Mouse (Mus musculus): ENCODE results near the gene AI661453. TPM values are rescaled to one million over a fixed set of nuclear protein-coding genes. Genes with fewer than 3 reads are reported as not detected.

AI661453 gene
- polyA plus RNA-seq, 1 experiment = 2.8 TPM

DNA sequence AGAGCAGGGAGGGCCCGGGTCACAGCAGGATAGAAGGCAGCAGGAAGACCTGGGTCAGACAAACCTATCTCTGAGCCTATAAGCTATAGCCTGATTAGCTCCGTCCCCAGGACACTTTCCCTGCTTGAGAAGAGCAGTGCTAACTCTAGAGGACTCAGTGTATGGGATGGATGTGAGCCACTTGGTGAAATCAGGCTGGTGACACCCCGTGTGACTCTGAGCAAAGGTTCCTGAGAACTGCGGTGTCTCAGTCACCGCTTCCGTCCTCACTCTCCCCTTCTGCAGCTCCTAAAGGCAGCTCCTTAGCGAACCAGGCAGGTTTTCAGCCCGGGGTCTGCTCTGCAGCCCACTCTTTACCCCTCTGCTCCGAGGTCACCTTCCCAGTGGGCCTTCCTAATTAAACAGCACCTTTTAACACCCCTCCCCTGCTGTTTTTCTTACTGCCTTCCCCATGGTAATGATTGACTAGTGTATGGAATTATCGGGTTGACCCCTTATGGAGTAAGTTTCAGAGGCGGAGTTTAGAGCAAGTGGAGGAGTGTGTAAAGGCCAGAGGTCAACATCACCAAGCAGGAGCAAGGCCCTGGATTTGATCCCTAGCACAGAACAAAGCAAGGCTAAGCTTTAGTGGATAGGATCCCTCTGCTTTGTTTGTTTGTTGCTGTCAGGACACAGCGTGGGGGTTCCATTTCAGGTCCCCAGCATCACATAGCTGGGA lies 28.0 kb downstream of the AI661453 start:
- no peak overlapping the region for H3K27ac ChIP-seq (ENCODE audit: insufficient read depth, low read depth, low read length)
- no peaks in the 10 kb centered on the region for H3K4me1 ChIP-seq (ENCODE audit: control insufficient read depth, insufficient read depth, low read length)

DNA sequence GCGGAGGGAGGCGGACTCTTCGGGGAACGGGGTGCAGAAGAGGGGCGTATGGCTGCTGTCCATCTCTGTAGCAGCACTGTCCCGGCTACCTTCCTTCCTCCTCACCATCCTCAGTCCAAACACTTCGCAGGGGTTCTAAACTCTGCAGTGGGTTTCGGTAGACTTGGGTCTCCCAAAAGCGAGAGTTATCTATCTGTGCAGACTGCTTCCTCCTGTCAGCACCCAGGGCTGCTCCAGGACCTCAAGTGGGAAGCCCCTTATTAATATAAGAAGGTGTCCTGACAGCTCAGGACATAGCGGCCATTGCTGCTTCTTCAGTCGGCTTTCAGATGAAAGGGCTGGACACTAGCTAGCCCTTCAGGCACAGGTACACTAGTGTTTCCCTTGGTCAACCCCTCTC lies 28.6 kb downstream of the AI661453 start:
- H3K4me3 ChIP-seq (ENCODE audit: insufficient read depth, low read length) = no peak overlapping the region
- H3K27ac ChIP-seq (ENCODE audit: insufficient read depth, low read depth, low read length) = no peak overlapping the region
- TF ChIP-seq CTCF (IDR thresholded peaks at IDR 0.05; ENCODE audit: low read depth, low read length) (no peak), POLR2A (IDR thresholded peaks at IDR 0.05; ENCODE audit: borderline replicate concordance, low read depth, low read length) (no peak)
- no peaks in the 10 kb centered on the region for H3K4me1 ChIP-seq (ENCODE audit: control insufficient read depth, insufficient read depth, low read length)

More for the DNA sequence above, 28.0 kb downstream of the AI661453 start:
- H3K4me3 ChIP-seq (ENCODE audit: insufficient read depth, low read length) = no peak overlapping the region
- TF ChIP-seq POLR2A (IDR thresholded peaks at IDR 0.05; ENCODE audit: borderline replicate concordance, low read depth, low read length) (no peak), CTCF (IDR thresholded peaks at IDR 0.05; ENCODE audit: low read depth, low read length) (no peak)

DNA sequence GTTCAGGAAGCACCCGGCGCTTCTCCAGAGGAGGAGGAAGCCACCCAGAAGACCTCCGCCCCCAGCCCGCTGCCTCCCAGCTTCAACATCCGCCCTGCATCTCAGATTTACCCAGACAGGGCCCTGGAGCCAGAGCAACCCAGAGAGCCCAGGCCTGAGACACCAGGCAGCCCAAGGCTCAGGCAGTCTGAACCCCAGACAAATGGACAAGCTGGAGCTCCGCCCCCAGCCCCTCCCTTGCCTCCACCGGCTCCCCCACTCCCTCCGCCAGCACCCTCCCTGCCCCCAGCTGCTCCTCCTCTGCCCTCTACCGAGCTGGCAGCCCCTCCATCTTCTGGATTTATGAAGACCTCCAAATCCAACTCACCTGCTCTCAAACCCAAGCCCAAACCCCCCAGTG lies 29.9 kb downstream of the AI661453 start:
- TF ChIP-seq CTCF (IDR thresholded peaks at IDR 0.05; ENCODE audit: low read depth, low read length) (no peak), POLR2A (IDR thresholded peaks at IDR 0.05; ENCODE audit: borderline replicate concordance, low read depth, low read length) (no peak)
- Histone ChIP-seq H3K27ac (ENCODE audit: insufficient read depth, low read depth, low read length) (no peak overlapping the region), H3K4me1 (ENCODE audit: control insufficient read depth, insufficient read depth, low read length) (no peaks in the 10 kb centered on the region), H3K4me3 (ENCODE audit: insufficient read depth, low read length) (no peak overlapping the region)

DNA sequence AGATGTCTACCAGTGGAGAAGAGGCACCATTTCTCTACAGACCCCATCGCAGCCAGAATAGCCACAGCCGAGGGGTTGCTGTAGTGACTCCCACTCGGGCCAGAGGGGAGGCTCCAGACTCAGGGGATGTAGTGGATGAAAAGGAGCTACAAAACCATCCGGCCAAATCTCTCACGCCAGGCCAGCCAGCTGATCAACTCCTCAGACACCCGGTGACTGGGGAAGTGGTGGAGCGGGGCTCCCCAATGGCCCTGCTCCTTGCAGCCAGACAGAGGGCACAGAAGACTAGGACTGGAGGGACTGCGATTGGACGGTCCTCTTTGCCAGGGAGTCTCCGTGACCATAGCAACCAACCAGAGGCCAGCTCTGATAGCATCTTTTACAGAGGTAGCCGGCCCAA lies 31.2 kb downstream of the AI661453 start:
- TF ChIP-seq CTCF (IDR thresholded peaks at IDR 0.05; ENCODE audit: low read depth, low read length) = no peak
- no peak for TF ChIP-seq POLR2A (IDR thresholded peaks at IDR 0.05; ENCODE audit: borderline replicate concordance, low read depth, low read length)
- Histone ChIP-seq H3K4me3 (ENCODE audit: insufficient read depth, low read length) (no peak overlapping the region), H3K27ac (ENCODE audit: insufficient read depth, low read depth, low read length) (no peak overlapping the region), H3K4me1 (ENCODE audit: control insufficient read depth, insufficient read depth, low read length) (no peaks in the 10 kb centered on the region)

DNA sequence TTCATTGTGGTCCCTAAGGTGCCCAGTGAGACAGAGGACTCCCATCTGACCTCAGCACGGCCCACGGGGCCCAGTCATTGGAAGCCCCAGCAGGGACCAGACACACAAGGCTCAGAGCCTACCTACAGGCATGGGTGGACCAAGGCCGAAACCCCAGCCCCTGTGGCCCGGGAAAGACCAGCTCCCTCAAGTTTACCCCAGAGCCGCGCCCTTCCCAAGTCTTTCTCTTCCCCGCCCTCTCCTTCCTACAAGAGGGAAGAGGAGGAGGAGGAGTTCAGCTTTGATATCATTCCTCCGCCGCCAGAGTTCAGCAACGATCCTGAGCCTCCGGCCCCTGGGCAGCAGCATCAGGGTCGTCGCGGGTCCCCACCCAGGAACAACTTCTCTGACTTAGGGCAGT lies 31.6 kb downstream of the AI661453 start:
- no peak for TF ChIP-seq POLR2A (IDR thresholded peaks at IDR 0.05; ENCODE audit: borderline replicate concordance, low read depth, low read length)
- no peak for TF ChIP-seq CTCF (IDR thresholded peaks at IDR 0.05; ENCODE audit: low read depth, low read length)
- no peaks in the 10 kb centered on the region for H3K4me1 ChIP-seq (ENCODE audit: control insufficient read depth, insufficient read depth, low read length)
- H3K4me3 ChIP-seq (ENCODE audit: insufficient read depth, low read length) = no peak overlapping the region
- no peak overlapping the region for H3K27ac ChIP-seq (ENCODE audit: insufficient read depth, low read depth, low read length)

DNA sequence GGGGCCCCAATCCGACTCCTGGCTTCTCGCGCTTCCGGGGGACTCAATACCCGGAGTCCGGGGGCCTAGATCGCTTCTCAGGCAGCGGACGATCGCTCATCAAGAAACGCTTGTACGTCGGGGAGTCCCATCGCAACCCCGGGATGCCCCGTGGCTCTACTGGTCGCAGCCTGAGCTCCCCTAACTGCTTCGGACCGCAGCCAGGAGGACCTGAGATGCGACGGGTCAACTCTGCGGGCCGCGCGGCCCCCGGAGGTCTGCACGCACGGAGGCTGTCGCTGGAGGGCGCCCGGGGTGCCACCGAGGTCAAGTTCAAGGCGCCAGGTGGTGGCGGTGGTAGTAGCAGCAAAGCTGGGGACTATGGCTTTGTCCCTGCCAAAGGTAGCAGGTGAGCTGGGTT lies 32.1 kb downstream of the AI661453 start:
- Histone ChIP-seq H3K27ac (ENCODE audit: insufficient read depth, low read depth, low read length) (no peak overlapping the region), H3K4me3 (ENCODE audit: insufficient read depth, low read length) (no peak overlapping the region), H3K4me1 (ENCODE audit: control insufficient read depth, insufficient read depth, low read length) (no peaks in the 10 kb centered on the region)
- TF ChIP-seq CTCF (IDR thresholded peaks at IDR 0.05; ENCODE audit: low read depth, low read length) = no peak
- TF ChIP-seq POLR2A (IDR thresholded peaks at IDR 0.05; ENCODE audit: borderline replicate concordance, low read depth, low read length) = no peak

DNA sequence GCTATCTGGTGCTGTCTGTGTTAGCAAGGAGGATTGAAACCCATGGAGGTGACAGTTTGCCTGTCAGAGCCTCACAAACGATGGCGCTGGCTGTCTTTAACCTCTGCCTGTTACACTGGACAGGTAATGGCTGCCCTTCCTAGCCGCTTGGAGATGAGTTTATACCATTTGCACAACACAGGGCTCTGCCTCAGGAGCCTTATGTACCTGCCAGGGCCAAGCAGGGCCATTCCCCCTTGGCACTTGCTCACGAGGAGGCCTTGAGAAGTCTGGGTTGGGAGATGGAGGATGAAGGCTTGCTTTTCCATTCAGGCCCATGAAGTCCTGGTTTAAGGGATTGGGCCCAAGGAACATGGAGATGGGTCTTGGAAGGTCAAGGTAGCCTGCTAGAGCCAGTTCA lies 33.2 kb downstream of the AI661453 start:
- Histone ChIP-seq H3K4me1 (ENCODE audit: control insufficient read depth, insufficient read depth, low read length) (no peaks in the 10 kb centered on the region), H3K27ac (ENCODE audit: insufficient read depth, low read depth, low read length) (no peak overlapping the region), H3K4me3 (ENCODE audit: insufficient read depth, low read length) (no peak overlapping the region)
- TF ChIP-seq POLR2A (IDR thresholded peaks at IDR 0.05; ENCODE audit: borderline replicate concordance, low read depth, low read length) = no peak
- no peak for TF ChIP-seq CTCF (IDR thresholded peaks at IDR 0.05; ENCODE audit: low read depth, low read length)

DNA sequence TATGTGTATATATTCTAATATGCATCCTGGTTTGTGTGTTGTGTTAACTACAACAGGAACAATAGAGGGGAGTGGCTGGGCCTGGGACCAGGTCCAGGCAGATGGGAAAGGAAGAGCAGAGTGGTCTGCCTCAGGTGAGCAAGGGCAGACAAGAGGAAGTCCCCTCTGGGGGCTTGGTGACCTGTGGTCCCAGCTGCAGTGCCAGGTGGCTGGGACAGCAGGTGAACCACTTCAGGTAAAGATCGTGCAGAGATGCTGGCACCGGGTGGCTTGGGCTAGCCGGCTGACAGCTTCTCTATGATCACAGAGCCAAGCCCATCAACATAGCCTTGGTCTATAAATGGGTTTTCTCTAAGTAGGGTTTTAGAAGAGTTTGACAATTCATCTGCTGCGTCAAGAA lies 33.7 kb downstream of the AI661453 start:
- no peak for TF ChIP-seq POLR2A (IDR thresholded peaks at IDR 0.05; ENCODE audit: borderline replicate concordance, low read depth, low read length)
- no peak for TF ChIP-seq CTCF (IDR thresholded peaks at IDR 0.05; ENCODE audit: low read depth, low read length)
- Histone ChIP-seq H3K4me1 (ENCODE audit: control insufficient read depth, insufficient read depth, low read length) (no peaks in the 10 kb centered on the region), H3K4me3 (ENCODE audit: insufficient read depth, low read length) (no peak overlapping the region), H3K27ac (ENCODE audit: insufficient read depth, low read depth, low read length) (no peak overlapping the region)

DNA sequence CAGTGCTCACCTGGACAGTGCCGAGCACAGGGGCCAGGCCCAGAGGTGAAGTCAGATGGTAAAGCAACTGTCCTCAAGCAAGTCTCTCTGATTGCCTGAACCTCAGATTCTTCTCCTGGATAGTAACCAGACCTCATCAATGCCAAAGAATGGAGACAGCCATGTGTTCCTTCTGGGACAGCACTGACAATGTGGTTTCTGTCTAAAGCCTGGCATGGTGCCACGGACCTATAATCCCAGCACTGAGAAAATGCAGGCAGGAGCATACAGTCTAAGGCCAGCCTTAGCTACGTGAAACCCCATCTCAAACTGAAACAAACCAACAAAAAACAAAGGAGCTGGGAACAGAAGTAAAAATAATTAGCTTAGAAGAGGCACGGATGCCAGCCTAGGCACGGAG lies 34.3 kb downstream of the AI661453 start:
- Histone ChIP-seq H3K27ac (ENCODE audit: insufficient read depth, low read depth, low read length) (no peak overlapping the region), H3K4me3 (ENCODE audit: insufficient read depth, low read length) (no peak overlapping the region), H3K4me1 (ENCODE audit: control insufficient read depth, insufficient read depth, low read length) (no peaks in the 10 kb centered on the region)
- TF ChIP-seq POLR2A (IDR thresholded peaks at IDR 0.05; ENCODE audit: borderline replicate concordance, low read depth, low read length) (no peak), CTCF (IDR thresholded peaks at IDR 0.05; ENCODE audit: low read depth, low read length) (no peak)

DNA sequence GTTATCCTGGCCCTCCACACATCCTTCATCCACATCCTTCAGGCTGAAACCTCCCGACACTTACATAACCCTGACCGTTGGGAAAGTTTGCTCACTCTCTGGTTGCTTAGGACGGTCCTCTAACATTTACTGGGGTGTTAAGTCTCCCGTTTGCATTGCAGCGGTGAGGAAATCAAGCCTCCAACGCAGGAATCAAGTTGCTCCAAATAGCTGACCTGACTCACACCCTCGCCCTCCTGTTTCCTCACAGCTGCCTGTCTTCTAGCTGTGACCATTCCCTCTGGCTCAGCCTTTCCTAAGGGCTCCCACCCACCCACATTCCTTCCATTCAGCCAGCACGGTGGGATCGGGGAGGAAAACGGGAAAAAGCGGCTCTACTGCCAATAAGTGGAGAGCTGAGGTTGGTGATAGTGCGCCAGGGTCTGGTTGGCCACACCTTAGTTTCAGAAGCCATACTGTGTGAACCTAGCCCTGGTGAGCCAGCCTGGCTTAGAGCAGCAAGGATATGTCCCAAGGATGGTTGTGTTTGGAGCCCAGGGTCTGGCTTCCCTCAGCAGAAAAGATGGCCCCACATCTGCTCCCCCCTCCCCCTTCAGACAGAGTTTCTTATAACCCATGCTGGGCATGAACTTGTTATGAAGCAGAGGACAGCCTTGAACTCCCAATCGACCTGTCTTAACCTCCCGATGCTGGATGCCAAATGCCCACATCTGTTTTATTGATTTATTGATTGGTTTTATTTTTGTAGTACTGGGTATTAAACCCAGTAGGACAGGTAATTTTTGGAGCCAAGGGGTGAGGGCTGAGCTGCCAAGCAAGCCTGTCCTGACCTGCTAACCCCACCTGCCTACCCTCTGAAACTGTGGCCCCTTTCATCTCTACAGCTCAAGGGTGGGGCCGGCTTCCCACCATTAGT lies 36.3 kb downstream of the AI661453 start:
- no peak for TF ChIP-seq CTCF (IDR thresholded peaks at IDR 0.05; ENCODE audit: low read depth, low read length)
- TF ChIP-seq POLR2A (IDR thresholded peaks at IDR 0.05; ENCODE audit: borderline replicate concordance, low read depth, low read length) = no peak
- no peaks in the 10 kb centered on the region for H3K4me1 ChIP-seq (ENCODE audit: control insufficient read depth, insufficient read depth, low read length)
- no peak overlapping the region for H3K27ac ChIP-seq (ENCODE audit: insufficient read depth, low read depth, low read length)
- no peak overlapping the region for H3K4me3 ChIP-seq (ENCODE audit: insufficient read depth, low read length)

All from bone marrow macrophage, adult 2 months (primary cell).